Mouse (Mus musculus): ENCODE data around the gene Ccdc187. TPM values are rescaled to one million over a fixed set of nuclear protein-coding genes. Genes with fewer than 3 reads are reported as not detected.

The Ccdc187 gene
- polyA plus RNA-seq, 1 experiment from 2014 or later: 0.60 TPM

DNA sequence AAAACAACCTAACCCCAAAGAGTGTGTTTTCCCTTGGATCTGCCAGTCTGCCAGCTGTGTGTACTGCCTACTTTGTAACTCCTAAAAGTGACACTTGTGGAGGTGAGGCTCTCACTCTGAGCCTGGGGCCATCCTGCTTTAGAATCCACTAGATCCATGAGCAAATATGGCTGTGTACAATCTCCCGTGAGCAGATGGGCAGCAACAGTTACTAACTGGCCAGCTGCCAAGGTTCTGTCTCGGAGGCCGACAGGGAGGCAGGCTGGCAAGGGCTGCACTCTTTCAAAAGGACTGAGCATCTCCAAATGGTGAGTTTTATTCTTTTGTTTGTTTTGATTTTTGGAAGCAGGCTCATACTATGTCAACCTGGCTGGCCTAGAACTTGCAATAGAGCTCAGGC, 79.8 kb downstream of the Ccdc187 start:
- Histone ChIP-seq H3K9ac (ENCODE audit: low read length) (no peak overlapping the region), H3K4me1 (replicated peaks; ENCODE audit: control insufficient read depth, insufficient read depth, low read length) (no peaks in the 10 kb centered on the region), H3K27me3 (ENCODE audit: control insufficient read depth, insufficient read depth, low read depth, low read length) (no peaks in the 10 kb centered on the region), H3K4me2 (ENCODE audit: low read depth, low read length) (no peak overlapping the region), H3K9me3 (ENCODE audit: control insufficient read depth, low read length) (no peaks in the 10 kb centered on the region), H3K4me3 (ENCODE audit: low read length) (no peak overlapping the region), H3K27ac (ENCODE audit: low read length) (no peak overlapping the region), H3K36me3 (ENCODE audit: control insufficient read depth, insufficient read depth, low read length) (peaks cover 26% of the 10 kb centered on the region)
- no peak for ATAC-seq (ENCODE audit: low read depth)
- WGBS: 14% methylated on average over 3 of the region's 3 CpGs

DNA sequence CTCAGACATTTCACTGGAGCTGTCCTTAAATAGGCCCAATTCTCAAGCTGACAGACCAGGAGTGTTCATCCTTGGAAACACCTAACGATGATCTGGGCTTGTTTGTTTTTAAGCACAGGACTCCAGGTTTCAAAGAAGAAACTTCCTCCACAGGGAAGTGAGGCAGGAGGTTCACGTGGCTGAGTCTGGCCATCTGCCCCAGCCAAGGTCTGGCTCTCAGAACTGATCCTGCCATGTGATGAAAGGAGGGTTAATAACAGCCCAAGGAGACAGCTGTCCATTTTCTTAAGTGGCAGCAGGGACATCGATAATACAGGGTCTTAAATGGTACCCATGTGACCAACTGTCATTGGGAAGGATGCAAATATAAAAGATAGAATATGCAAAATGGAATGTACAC, 84.8 kb downstream of the Ccdc187 start:
- 66% methylated on average over 3 of the region's 3 CpGs for WGBS
- peaks cover 17% of the 10 kb centered on the region for H3K36me3 ChIP-seq (ENCODE audit: control insufficient read depth, insufficient read depth, low read length)

DNA sequence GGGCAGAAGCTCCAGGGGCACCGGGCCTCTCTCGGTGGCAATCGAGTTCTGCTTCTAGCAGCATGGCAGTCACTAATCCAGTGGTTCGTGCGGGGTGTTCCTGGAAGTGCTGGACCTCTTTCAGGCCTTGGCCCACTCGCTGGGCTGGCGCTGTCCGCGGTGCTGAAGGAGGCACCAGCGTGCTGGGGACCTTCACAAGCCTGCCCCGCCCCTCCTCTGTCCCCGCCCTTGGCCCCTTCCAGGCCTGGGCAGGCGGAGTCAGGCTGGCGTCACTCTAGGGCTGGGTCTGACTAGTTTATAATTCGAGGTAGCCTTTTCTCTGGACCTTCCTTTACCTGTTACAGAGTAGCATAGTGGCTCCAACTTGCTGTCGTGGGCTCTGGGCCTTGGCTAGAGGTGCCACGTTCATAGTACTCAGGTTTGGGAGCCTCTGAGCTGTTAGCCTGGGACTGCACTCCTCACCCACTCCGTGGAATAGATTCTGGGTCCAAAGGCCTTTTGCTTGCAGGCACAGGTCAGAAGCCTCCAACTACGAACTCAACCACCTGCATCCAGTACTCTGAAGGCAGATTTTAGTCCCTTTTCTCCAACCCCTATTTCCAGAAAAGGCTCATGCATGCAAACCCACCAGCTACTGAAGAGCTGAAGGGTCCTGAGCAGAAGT, 86.1 kb downstream of the Ccdc187 start, which contains the start of gene Lhx3:
Gene Lhx3, minus strand, starts transcription at position 164 of the 664 bp plus-strand sequence.
- Histone ChIP-seq H3K4me1 (replicated peaks; ENCODE audit: control insufficient read depth, insufficient read depth, low read length) (peaks cover 3% of the 10 kb centered on the region; the same call in 1 of the 2 replicates), H3K9ac (ENCODE audit: low read length) (no peak within 1 kb of the TSS), H3K27me3 (ENCODE audit: control insufficient read depth, insufficient read depth, low read depth, low read length) (peaks cover 48% of the 10 kb centered on the region), H3K4me3 (ENCODE audit: low read length) (no peak within 1 kb of the TSS), H3K36me3 (ENCODE audit: control insufficient read depth, insufficient read depth, low read length) (peaks cover 12% of the 10 kb centered on the region), H3K9me3 (ENCODE audit: control insufficient read depth, low read length) (no peaks in the 10 kb centered on the region), H3K27ac (ENCODE audit: low read length) (no peak within 1 kb of the TSS), H3K4me2 (ENCODE audit: low read depth, low read length) (no peak within 1 kb of the TSS)
- 6% methylated on average over 19 of the region's 19 CpGs for WGBS
- ATAC-seq (ENCODE audit: low read depth): peak; percentile 97

More for the DNA sequence above, 84.8 kb downstream of the Ccdc187 start:
- H3K4me2 ChIP-seq (ENCODE audit: low read depth, low read length): no peak overlapping the region
- H3K9ac ChIP-seq (ENCODE audit: low read length): no peak overlapping the region
- H3K9me3 ChIP-seq (ENCODE audit: control insufficient read depth, low read length): no peaks in the 10 kb centered on the region
- no peak overlapping the region for H3K4me3 ChIP-seq (ENCODE audit: low read length)
- H3K27ac ChIP-seq (ENCODE audit: low read length): no peak overlapping the region
- peaks cover 3% of the 10 kb centered on the region; the same call in 1 of the 2 replicates for H3K4me1 ChIP-seq (replicated peaks; ENCODE audit: control insufficient read depth, insufficient read depth, low read length)
- ATAC-seq (ENCODE audit: low read depth): no peak
- peaks cover 35% of the 10 kb centered on the region for H3K27me3 ChIP-seq (ENCODE audit: control insufficient read depth, insufficient read depth, low read depth, low read length)

DNA sequence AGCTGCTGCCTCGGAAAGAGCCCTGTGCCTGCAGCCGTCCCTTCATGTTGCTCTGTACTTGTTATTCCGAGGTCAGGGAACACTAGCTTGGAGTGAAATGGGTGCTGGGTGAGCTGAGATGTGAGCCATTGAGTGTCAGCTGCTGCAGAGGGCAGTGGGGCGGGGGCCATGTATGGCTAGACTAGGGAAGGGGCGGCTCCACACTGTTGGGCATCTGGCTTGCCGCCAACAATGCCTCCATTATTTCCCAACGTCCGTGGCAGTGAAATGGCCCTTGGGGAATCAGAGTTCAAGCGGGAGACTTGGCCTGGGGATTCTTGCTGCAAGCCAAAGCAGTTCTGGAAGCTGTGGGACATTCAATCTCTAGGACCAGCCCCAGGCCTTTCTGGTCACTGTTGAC, 86.8 kb downstream of the Ccdc187 start:
- Histone ChIP-seq H3K4me2 (ENCODE audit: low read depth, low read length) (no peak overlapping the region), H3K27ac (ENCODE audit: low read length) (no peak overlapping the region), H3K4me1 (replicated peaks; ENCODE audit: control insufficient read depth, insufficient read depth, low read length) (peaks cover 3% of the 10 kb centered on the region; the same call in 1 of the 2 replicates), H3K27me3 (ENCODE audit: control insufficient read depth, insufficient read depth, low read depth, low read length) (peaks cover 55% of the 10 kb centered on the region), H3K9me3 (ENCODE audit: control insufficient read depth, low read length) (no peaks in the 10 kb centered on the region), H3K36me3 (ENCODE audit: control insufficient read depth, insufficient read depth, low read length) (peaks cover 9% of the 10 kb centered on the region), H3K4me3 (ENCODE audit: low read length) (no peak overlapping the region), H3K9ac (ENCODE audit: low read length) (no peak overlapping the region)
- WGBS: 11% methylated on average over 9 of the region's 9 CpGs
- no peak for ATAC-seq (ENCODE audit: low read depth)

DNA sequence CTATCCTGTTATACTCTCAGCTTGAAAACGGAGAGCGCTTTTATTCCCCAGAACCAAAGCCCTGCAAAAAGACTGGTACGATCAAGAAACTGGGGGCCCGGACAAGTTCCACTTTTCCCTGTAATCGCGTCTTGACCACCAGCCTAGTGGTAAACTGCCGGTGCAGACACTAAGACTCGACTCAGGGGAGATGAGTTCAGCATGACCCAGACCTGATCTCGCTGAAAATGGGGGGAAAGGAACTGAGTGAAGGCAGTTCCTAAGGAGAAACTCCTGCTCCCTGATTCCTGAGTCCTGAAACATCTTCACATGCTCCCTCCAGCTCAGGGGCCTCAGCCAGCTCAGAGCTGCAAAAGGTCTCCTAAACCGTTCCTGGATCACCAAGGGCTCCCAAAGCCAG, 88.6 kb downstream of the Ccdc187 start:
- no peaks in the 10 kb centered on the region for H3K9me3 ChIP-seq (ENCODE audit: control insufficient read depth, low read length)
- peaks cover 73% of the 10 kb centered on the region for H3K27me3 ChIP-seq (ENCODE audit: control insufficient read depth, insufficient read depth, low read depth, low read length)
- H3K9ac ChIP-seq (ENCODE audit: low read length): no peak overlapping the region
- no peak overlapping the region for H3K27ac ChIP-seq (ENCODE audit: low read length)
- H3K4me1 ChIP-seq (replicated peaks; ENCODE audit: control insufficient read depth, insufficient read depth, low read length): peaks cover 6% of the 10 kb centered on the region; the same call in 1 of the 2 replicates
- H3K4me3 ChIP-seq (ENCODE audit: low read length): no peak overlapping the region
- no peak overlapping the region for H3K4me2 ChIP-seq (ENCODE audit: low read depth, low read length)
- no peak for ATAC-seq (ENCODE audit: low read depth)
- H3K36me3 ChIP-seq (ENCODE audit: control insufficient read depth, insufficient read depth, low read length): peaks cover 4% of the 10 kb centered on the region
- 15% methylated on average over 10 of the region's 10 CpGs for WGBS

DNA sequence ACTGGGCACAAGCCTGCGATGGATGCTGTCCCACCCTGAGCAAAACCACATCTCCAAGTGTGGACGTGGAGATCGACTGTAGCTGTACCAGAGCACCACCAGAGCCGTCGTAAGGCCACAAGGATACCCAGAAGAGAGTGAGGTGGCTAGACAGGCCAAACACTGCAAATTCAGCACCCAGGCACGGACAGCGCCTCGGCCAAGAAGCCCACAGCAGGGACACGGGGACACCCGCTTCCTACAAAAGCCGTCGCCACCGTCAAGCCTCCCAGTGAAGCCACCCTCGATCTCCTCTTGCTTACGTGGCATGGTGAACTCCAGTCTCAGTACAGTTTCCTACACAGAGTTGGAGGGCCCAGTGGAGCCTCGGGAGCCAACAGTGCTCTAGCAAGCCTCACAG, 89.2 kb downstream of the Ccdc187 start:
- no peak overlapping the region for H3K27ac ChIP-seq (ENCODE audit: low read length)
- WGBS: under 1% methylated on average over 16 of the region's 16 CpGs
- no peak for ATAC-seq (ENCODE audit: low read depth)

DNA sequence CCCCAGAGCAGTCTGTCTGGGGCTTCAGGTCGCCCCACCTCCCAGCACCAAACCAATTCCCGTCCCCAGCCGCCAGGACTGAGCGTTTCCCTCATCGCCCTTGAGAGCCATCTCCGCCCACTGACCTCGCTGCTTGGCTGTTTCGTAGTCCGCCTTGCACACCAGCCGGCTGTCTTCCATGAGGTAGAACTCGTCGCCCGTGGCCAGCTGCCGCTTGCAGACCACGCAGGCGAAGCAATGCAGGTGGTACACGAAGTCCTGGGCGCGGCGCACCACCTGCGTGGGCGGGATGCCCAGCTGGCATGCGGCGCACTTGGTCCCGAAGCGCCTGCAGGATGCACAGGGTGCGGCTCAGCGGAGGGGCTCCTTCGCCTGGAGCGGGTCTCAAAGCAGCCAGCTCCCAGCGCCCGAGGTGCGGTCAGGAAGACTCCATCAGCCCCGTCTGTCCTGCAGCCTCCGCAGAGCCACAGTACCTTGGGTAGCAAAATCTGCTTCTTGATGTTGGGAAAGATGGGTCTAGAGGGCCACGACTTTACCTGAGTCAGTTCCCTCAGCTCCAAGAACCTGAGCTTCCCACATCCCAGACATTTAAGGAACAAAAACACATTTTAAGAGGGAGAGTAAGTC, 91.4 kb downstream of the Ccdc187 start:
- 1% methylated on average over 36 of the region's 36 CpGs for WGBS

More for the DNA sequence above, 89.2 kb downstream of the Ccdc187 start:
- Histone ChIP-seq H3K4me2 (ENCODE audit: low read depth, low read length) (no peak overlapping the region), H3K27me3 (ENCODE audit: control insufficient read depth, insufficient read depth, low read depth, low read length) (peaks cover 79% of the 10 kb centered on the region), H3K4me1 (replicated peaks; ENCODE audit: control insufficient read depth, insufficient read depth, low read length) (peaks cover 6% of the 10 kb centered on the region; the same call in 1 of the 2 replicates), H3K9me3 (ENCODE audit: control insufficient read depth, low read length) (no peaks in the 10 kb centered on the region), H3K9ac (ENCODE audit: low read length) (no peak overlapping the region), H3K4me3 (ENCODE audit: low read length) (no peak overlapping the region), H3K36me3 (ENCODE audit: control insufficient read depth, insufficient read depth, low read length) (no peaks in the 10 kb centered on the region)

DNA sequence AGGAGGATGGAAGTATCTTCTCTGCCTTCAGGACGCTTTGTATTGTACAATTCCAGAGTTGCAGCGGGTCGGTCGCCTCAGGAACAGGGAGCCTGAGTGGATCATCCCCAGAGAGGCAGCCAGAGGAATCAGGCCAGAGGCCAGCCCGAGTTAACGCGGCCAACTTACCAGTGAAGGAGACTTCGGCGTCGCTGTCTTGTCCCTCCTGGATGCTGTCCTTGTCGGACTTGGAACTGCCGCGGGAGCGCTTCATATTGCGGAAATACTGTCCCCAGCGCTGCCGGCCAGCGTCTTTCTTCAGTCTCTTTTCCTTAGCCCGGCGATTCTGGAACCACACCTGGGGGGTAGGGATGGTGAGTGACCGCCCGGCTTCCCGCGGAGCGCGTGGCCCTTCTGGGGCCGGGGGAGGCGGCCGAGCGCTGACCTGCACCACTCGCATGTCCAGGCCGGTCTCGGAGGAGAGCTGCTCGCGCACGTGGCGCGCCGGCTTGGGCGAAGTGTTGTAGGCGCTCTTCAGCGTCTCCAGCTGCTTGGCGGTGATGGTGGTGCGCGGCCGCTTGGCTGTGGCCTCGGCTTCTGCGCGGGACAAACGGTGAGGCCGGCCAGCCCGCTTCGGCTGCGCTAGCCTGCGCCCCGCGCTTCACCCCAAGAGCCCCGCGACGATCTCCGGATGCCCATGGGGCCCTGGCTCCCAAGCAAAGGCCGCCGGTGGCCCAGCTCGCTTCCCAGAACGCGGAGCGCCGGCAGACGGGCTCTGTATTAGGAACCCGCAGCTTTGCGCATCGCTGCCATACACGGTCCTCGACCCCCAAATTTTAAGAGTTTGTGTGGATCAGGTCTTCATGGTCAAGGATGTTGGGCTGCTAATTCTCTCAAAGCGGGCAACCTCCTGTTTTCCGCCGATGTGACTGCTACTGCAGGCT, 92.2 kb downstream of the Ccdc187 start:
- Histone ChIP-seq H3K27me3 (ENCODE audit: control insufficient read depth, insufficient read depth, low read depth, low read length) (peaks cover 85% of the 10 kb centered on the region), H3K4me1 (replicated peaks; ENCODE audit: control insufficient read depth, insufficient read depth, low read length) (peaks cover 6% of the 10 kb centered on the region; the same call in 1 of the 2 replicates), H3K9ac (ENCODE audit: low read length) (no peak overlapping the region), H3K9me3 (ENCODE audit: control insufficient read depth, low read length) (no peaks in the 10 kb centered on the region), H3K27ac (ENCODE audit: low read length) (no peak overlapping the region), H3K4me2 (ENCODE audit: low read depth, low read length) (peak overlapping the region; percentile 41; the same call in 1 of the 2 replicates), H3K36me3 (ENCODE audit: control insufficient read depth, insufficient read depth, low read length) (no peaks in the 10 kb centered on the region), H3K4me3 (ENCODE audit: low read length) (peak overlapping the region; percentile 23; the same call in 1 of the 2 replicates)
- no peak for ATAC-seq (ENCODE audit: low read depth)
- WGBS: under 1% methylated on average over 77 of the region's 77 CpGs

More for the DNA sequence above, 91.4 kb downstream of the Ccdc187 start:
- 0 out of 2 replicates have a peak overlapping the region, but pooled peaks have one; percentile 2 for H3K4me3 ChIP-seq (ENCODE audit: low read length)
- no peak for ATAC-seq (ENCODE audit: low read depth)
- H3K9ac ChIP-seq (ENCODE audit: low read length): no peak overlapping the region
- H3K27ac ChIP-seq (ENCODE audit: low read length): no peak overlapping the region
- H3K36me3 ChIP-seq (ENCODE audit: control insufficient read depth, insufficient read depth, low read length): no peaks in the 10 kb centered on the region
- H3K4me1 ChIP-seq (replicated peaks; ENCODE audit: control insufficient read depth, insufficient read depth, low read length): peaks cover 6% of the 10 kb centered on the region; the same call in 1 of the 2 replicates
- H3K27me3 ChIP-seq (ENCODE audit: control insufficient read depth, insufficient read depth, low read depth, low read length): peaks cover 93% of the 10 kb centered on the region
- H3K4me2 ChIP-seq (ENCODE audit: low read depth, low read length): no peak overlapping the region
- no peaks in the 10 kb centered on the region for H3K9me3 ChIP-seq (ENCODE audit: control insufficient read depth, low read length)

Measured in lung, embryonic 16.5 days (tissue).